Mouse (Mus musculus): Measurements from ENCODE around the gene Serpinb3a. TPM values are rescaled to one million over a fixed set of nuclear protein-coding genes. Genes with fewer than 3 reads are reported as not detected.

The Serpinb3a gene
- polyA plus RNA-seq (2012): not detected in 2 replicates

GRCm38 (mm10) chr1:107052203-107052602, at the start of gene Serpinb3a:
Gene Serpinb3a (minus strand): TSS chr1:107052303.
- no peak for TF ChIP-seq GATA1 (IDR thresholded peaks at IDR 0.05; ENCODE audit: low read length)

- TF ChIP-seq GATA1 (IDR thresholded peaks at IDR 0.05; ENCODE audit: low read length): no peak
Observed at GRCm38 (mm10) chr1:107098417-107098816, 46.3 kb upstream of the Serpinb3a start.

- TF ChIP-seq GATA1 (IDR thresholded peaks at IDR 0.05; ENCODE audit: low read length): no peak
Observed at GRCm38 (mm10) chr1:107083406-107083805, 31.3 kb upstream of the Serpinb3a start, which contains the start of gene Serpinb3d. Gene Serpinb3d (minus strand): TSS chr1:107083506.

- no peak for TF ChIP-seq GATA1 (IDR thresholded peaks at IDR 0.05; ENCODE audit: low read length)
Observed at GRCm38 (mm10) chr1:107025886-107026285, 26.2 kb downstream of the Serpinb3a start.

GRCm38 (mm10) chr1:107015210-107015609, 36.9 kb downstream of the Serpinb3a start:
- no peak for TF ChIP-seq GATA1 (IDR thresholded peaks at IDR 0.05; ENCODE audit: low read length)

GRCm38 (mm10) chr1:107014530-107014929, 37.6 kb downstream of the Serpinb3a start:
- no peak for TF ChIP-seq GATA1 (IDR thresholded peaks at IDR 0.05; ENCODE audit: low read length)

- TF ChIP-seq GATA1 (IDR thresholded peaks at IDR 0.05; ENCODE audit: low read length): no peak
Observed at GRCm38 (mm10) chr1:107006316-107006715, 45.8 kb downstream of the Serpinb3a start.

- no peak for TF ChIP-seq GATA1 (IDR thresholded peaks at IDR 0.05; ENCODE audit: low read length)
Observed at GRCm38 (mm10) chr1:107001754-107002153, 50.3 kb downstream of the Serpinb3a start.

- TF ChIP-seq GATA1 (IDR thresholded peaks at IDR 0.05; ENCODE audit: low read length): no peak
Observed at GRCm38 (mm10) chr1:107000424-107000823, 51.7 kb downstream of the Serpinb3a start.

Other genes starting within 250 kb of the Serpinb3a start
- gene Serpinb5, start 191.1 kb downstream of the Serpinb3a start, polyA plus RNA-seq (2012): not detected in 2 replicates
- not detected in 2 replicates for gene Serpinb12, start 117.9 kb downstream of the Serpinb3a start, polyA plus RNA-seq (2012)
- gene Serpinb13, start 71.3 kb downstream of the Serpinb3a start, polyA plus RNA-seq (2012): not detected in 2 replicates
- not detected in 2 replicates for gene Serpinb3d, start 31.2 kb upstream of the Serpinb3a start, polyA plus RNA-seq (2012)
- gene Serpinb3b, start 226.1 kb upstream of the Serpinb3a start, polyA plus RNA-seq (2012): not detected in 2 replicates
- not detected in 2 replicates for gene Serpinb3c, start 226.1 kb upstream of the Serpinb3a start, polyA plus RNA-seq (2012)